Mouse (Mus musculus) urinary bladder, postnatal 0 days (tissue): ENCODE measurements around the gene Galntl5. TPM values are rescaled to one million over a fixed set of nuclear protein-coding genes. Genes with fewer than 3 reads are reported as not detected.

Experiments used
- microRNA-seq: library from miRNA; unstranded; fragments of <30 nt; microRNA quantifications from one replicate; pipeline ENCODE4, GENCODE M21; 2016
- polyA plus RNA-seq: library from polyadenylated mRNA; unstranded; fragments of >200 nt; fragmentation: Nextera tagmentation; extraction: Ambion mirVana; gene quantifications from 2 replicates; pipeline ENCODE4 v1.2.1, GENCODE M21; 2015

Gene Galntl5
- not detected in 2 replicates for polyA plus RNA-seq

DNA sequence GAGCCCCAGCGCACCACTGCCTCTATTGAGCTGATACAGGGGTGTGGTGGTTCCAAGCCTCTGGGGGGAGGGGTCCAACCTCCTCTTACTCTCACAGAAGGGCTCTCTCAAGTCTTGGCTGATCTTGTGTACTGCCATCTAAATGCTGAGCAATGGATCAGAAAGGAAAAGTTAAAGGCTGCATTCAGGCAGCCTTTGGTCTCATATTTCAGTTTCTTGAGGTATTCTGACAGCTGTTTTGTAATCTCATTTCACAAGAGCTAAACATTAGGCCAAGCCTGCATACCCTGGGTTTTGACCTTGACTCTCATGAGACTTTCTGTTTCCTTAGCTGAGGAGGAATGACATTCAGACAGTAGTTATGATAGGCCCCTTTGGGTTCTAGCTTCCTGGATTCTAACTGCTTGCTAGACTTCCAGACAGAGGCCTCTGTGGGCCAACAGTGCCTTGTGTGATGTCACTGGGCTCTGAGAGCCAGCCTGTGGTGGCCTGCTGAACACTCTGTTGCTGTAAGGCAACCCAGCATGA is at the start of gene Galntl5:
Galntl5 (plus strand) TSS at position 457 of the 528 bp plus-strand sequence.

DNA sequence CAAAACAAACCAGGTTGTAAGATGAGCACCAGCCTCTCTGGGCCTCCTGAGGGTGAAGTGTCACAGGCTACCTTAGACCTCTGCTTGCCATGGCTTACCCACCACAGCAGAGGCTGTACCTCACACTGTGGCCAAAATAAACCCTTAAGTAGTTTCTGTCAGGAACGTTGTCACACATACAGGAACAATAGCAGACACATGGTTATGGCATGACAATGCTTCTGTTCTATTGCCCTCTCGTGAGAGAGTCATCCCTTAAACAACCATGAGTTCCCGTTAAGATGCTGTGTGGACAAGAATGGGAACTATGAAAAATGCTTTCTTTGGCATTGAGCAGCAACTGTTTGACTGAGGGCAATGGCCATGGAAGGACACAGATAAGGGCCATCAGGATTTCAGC is 40.3 kb downstream of the Galntl5 start, which contains the start of gene Galnt11:
Galnt11 (plus strand) TSS at position 301 of the 400 bp plus-strand sequence.

GRCm38 (mm10) chr5:25222752-25223702 is 41.8 kb downstream of the Galntl5 start, which contains the start of gene E130116L18Rik:
E130116L18Rik (minus strand) TSS chr5:25223153.

Small RNA genes within 50 kb of the gene (microRNA-seq; reads per million reads assigned to microRNA genes)
- gene Gm26051: not detected

Other genes starting within 250 kb of the Galntl5 start
- 123 and 126 TPM in 2 replicates for gene Prkag2, start 80.8 kb upstream of the Galntl5 start, polyA plus RNA-seq
- 25.7 and 28.6 TPM in 2 replicates for gene Galnt11, start 40.4 kb downstream of the Galntl5 start, polyA plus RNA-seq
- 0.90 TPM in 1 of 2 replicates, not detected in the other for gene E130116L18Rik, start 41.7 kb downstream of the Galntl5 start, polyA plus RNA-seq